Mouse (Mus musculus) brain, embryonic 14.5 days (tissue): ENCODE data around the gene Arhgef10l.

ENCODE experiments used
- CTCF ChIP-seq: fragments of 200-500 bp; IDR thresholded peaks from 2 replicates; pipeline ENCODE4 v1.5.1; 2012; ENCODE audit warnings: inconsistent platforms, mild to moderate bottlenecking, moderate library complexity, borderline replicate concordance; ENCODE audit not compliant: insufficient read depth, insufficient read length; ENCODE audit errors: extremely low read depth
- POLR2A ChIP-seq: fragments of 200-500 bp; IDR thresholded peaks from 2 replicates; pipeline ENCODE4 v1.6.1; 2012; ENCODE audit warnings: mild to moderate bottlenecking, inconsistent platforms, borderline replicate concordance; ENCODE audit not compliant: poor library complexity, insufficient read depth, insufficient read length, severe bottlenecking; ENCODE audit errors: extremely low read depth

GRCm38 (mm10) chr4:140640668-140641067 is 25.1 kb downstream of the Arhgef10l start:
- TF ChIP-seq POLR2A (no peak), CTCF (no peak)
